Mouse (Mus musculus): ENCODE data around the gene Ano8.

- TF ChIP-seq POLR2A (IDR thresholded peaks at IDR 0.05; ENCODE audit: borderline replicate concordance, extremely low read depth, insufficient read depth, insufficient read length, poor library complexity, severe bottlenecking) = 0 out of 2 replicates have a peak, but pooled peaks have one; percentile 13
- no peak for TF ChIP-seq CTCF (IDR thresholded peaks at IDR 0.05; ENCODE audit: borderline replicate concordance, extremely low read depth, insufficient read depth, insufficient read length)
These were observed 16.4 kb downstream of the Ano8 start for GRCm38 (mm10) chr8:71469411-71469810.

Measured in brain, embryonic 14.5 days (tissue).